9 mouse cellular contexts compared by ENCODE assay signal in the genomic region with DNA sequence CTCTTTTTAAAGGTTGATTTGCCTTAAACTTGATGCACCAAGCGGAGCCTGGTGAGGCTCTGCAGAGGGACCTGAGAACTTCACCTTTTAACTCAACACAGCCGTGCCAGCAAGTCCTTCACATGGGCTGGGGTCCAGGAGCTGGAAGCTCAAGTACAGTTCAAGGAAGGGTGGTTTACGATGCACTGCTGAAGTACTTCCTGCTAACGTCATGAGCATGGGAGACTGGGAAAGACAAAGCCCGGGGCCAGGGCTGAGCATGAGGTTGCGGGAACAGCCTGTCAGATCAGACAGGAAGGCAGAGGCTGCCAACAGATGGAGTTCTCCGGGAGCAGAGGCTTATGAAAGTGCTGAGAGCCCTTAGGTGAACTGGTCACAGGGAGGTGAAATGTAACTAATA. TPM values are rescaled to one million over a fixed set of nuclear protein-coding genes. Genes with fewer than 3 reads are reported as not detected.
DNase-seq lines count a peak whose midpoint lies in the region; ATAC-seq and TF ChIP-seq lines count a peak whose summit lies in the region.
"Had no signal": no experiment of that assay in that cellular context is flagged by ENCODE, and none has a peak within 500 bp of the region (broad histone marks: within the 10 kb centered on the region; RNA-seq: fewer than 3 reads in every experiment).

No protein-coding gene starts in this region.

- H3K4me3 ChIP-seq in liver, postnatal 0 days (ENCODE audit: low read depth, low read length), result no peak overlapping the region
- no peak overlapping the region for H3K4me3 ChIP-seq in heart, embryonic 12.5 days
- H3K4me3 ChIP-seq in stomach, embryonic 14.5 days (ENCODE audit: low read depth, low read length), result no peak overlapping the region

- no peak overlapping the region for H3K9ac ChIP-seq in liver, postnatal 0 days (replicated peaks)
- H3K9ac ChIP-seq in heart, embryonic 12.5 days, result no peak overlapping the region
- H3K9ac ChIP-seq in stomach, embryonic 14.5 days (replicated peaks; ENCODE audit: low read depth, low read length), result no peak overlapping the region

- H3K27ac ChIP-seq in liver, postnatal 0 days (ENCODE audit: low read depth), result no peak overlapping the region
- H3K27ac ChIP-seq in heart, embryonic 12.5 days (ENCODE audit: poor library complexity, severe bottlenecking), result no peak overlapping the region
- H3K27ac ChIP-seq in stomach, embryonic 14.5 days (ENCODE audit: low read length), result no peak overlapping the region

- no peaks in the 10 kb centered on the region for H3K9me3 ChIP-seq in liver, postnatal 0 days (ENCODE audit: low read length)
- 0 out of 2 replicates have a peak, but pooled peaks cover 6% of the 10 kb centered on the region for H3K9me3 ChIP-seq in heart, embryonic 12.5 days (replicated peaks)
- H3K9me3 ChIP-seq in stomach, embryonic 14.5 days (ENCODE audit: control insufficient read depth, low read depth, low read length), result no peaks in the 10 kb centered on the region
- H3K9me3 ChIP-seq: G1E had no signal

- no peak overlapping the region for H3K4me2 ChIP-seq in liver, postnatal 0 days (ENCODE audit: low read depth, low read length)
- H3K4me2 ChIP-seq in heart, embryonic 12.5 days, result no peak overlapping the region
- H3K4me2 ChIP-seq in stomach, embryonic 14.5 days (replicated peaks; ENCODE audit: low read depth, low read length), result no peak overlapping the region

- TF ChIP-seq EP300 in liver, postnatal 0 days (IDR thresholded peaks at IDR 0.05; ENCODE audit: low read depth), result no peak

- no peaks in the 10 kb centered on the region for H3K4me1 ChIP-seq in liver, postnatal 0 days (ENCODE audit: insufficient read depth)
- 0 out of 2 replicates have a peak, but pooled peaks cover 6% of the 10 kb centered on the region for H3K4me1 ChIP-seq in heart, embryonic 12.5 days (replicated peaks)
- H3K4me1 ChIP-seq in stomach, embryonic 14.5 days (ENCODE audit: control insufficient read depth, insufficient read depth, low read length), result no peaks in the 10 kb centered on the region

- WGBS in liver, postnatal 0 days (ENCODE audit: insufficient replicate concordance), result 42% methylated on average over 7 of the region's 7 CpGs
- WGBS in heart, embryonic 12.5 days, result 29% methylated on average over 7 of the region's 7 CpGs
- 25% methylated on average over 7 of the region's 7 CpGs for WGBS in stomach, embryonic 14.5 days

- ATAC-seq in liver, postnatal 0 days, result peak; percentile 29; the same call in 1 of the 2 replicates
- ATAC-seq in heart, embryonic 12.5 days (ENCODE audit: insufficient number of reproducible peaks, low FRiP score), result peak; percentile 53
- ATAC-seq in stomach, embryonic 14.5 days (ENCODE audit: insufficient number of reproducible peaks, insufficient read depth, low FRiP score, low read depth), result peak; percentile 23; the same call in 1 of the 2 replicates

- H3K36me3 ChIP-seq in liver, postnatal 0 days (replicated peaks; ENCODE audit: insufficient read depth, low read length), result no peaks in the 10 kb centered on the region
- no peaks in the 10 kb centered on the region for H3K36me3 ChIP-seq in heart, embryonic 12.5 days
- H3K36me3 ChIP-seq in stomach, embryonic 14.5 days (ENCODE audit: control insufficient read depth, insufficient read depth, low read length), result no peaks in the 10 kb centered on the region
- H3K36me3 ChIP-seq: G1E had no signal

- DNase-seq in liver, postnatal 0 days, result no peak
- no peak for DNase-seq in liver
- peak; percentile 75 for DNase-seq in kidney, postnatal 14 days
- DNase-seq in layer of hippocampus, adult 9-10 months (ENCODE audit: low spot score), result no peak
- DNase-seq in spleen, postnatal 36 days (ENCODE audit: low spot score in 2 of 2), result no peak
- DNase-seq in cerebellum, adult 11-12 months, result no peak

- no peaks in the 10 kb centered on the region for H3K27me3 ChIP-seq in liver, postnatal 0 days (ENCODE audit: insufficient read depth, low read length)
- no peaks in the 10 kb centered on the region for H3K27me3 ChIP-seq in heart, embryonic 12.5 days (replicated peaks)
- no peaks in the 10 kb centered on the region for H3K27me3 ChIP-seq in stomach, embryonic 14.5 days (ENCODE audit: control insufficient read depth, insufficient read depth, low read length)

- TF ChIP-seq CTCF in liver, postnatal 0 days (IDR thresholded peaks at IDR 0.05; ENCODE audit: low read depth), result no peak

RNA-seq across cellular contexts. Expression of gene Cma1, which starts 10.9 kb away (rescaled TPM):
- polyA plus RNA-seq in liver, postnatal 0 days (2015; fragmentation: Nextera tagmentation; extraction: Ambion mirVana), result 0.59 and 1.7 TPM in 2 replicates
- not detected in 2 replicates for polyA plus RNA-seq in heart, embryonic 12.5 days (2016; fragmentation: Nextera tagmentation; extraction: Ambion mirVana)
- 2.6 and 3.4 TPM in 2 replicates for polyA plus RNA-seq in stomach, embryonic 14.5 days (2014; fragmentation: Nextera tagmentation; extraction: Ambion mirVana)
- polyA plus RNA-seq: G1E had no signal

RNA-seq across cellular contexts. Expression of gene Cma2, which starts 17.2 kb away (rescaled TPM):
- not detected in 2 replicates for polyA plus RNA-seq in liver, postnatal 0 days (2015; fragmentation: Nextera tagmentation; extraction: Ambion mirVana)
- polyA plus RNA-seq in heart, embryonic 12.5 days (2016; fragmentation: Nextera tagmentation; extraction: Ambion mirVana), result not detected in 2 replicates
- not detected in 2 replicates for polyA plus RNA-seq in stomach, embryonic 14.5 days (2014; fragmentation: Nextera tagmentation; extraction: Ambion mirVana)
- polyA plus RNA-seq: G1E had no signal

RNA-seq across cellular contexts. Expression of gene Sdr39u1, which starts 33.5 kb away (rescaled TPM):
- 26.2 and 26.9 TPM in 2 replicates for polyA plus RNA-seq in liver, postnatal 0 days (2015; fragmentation: Nextera tagmentation; extraction: Ambion mirVana)
- polyA plus RNA-seq in heart, embryonic 12.5 days (2016; fragmentation: Nextera tagmentation; extraction: Ambion mirVana), result 38.2 and 40.4 TPM in 2 replicates
- polyA plus RNA-seq in stomach, embryonic 14.5 days (2014; fragmentation: Nextera tagmentation; extraction: Ambion mirVana), result 64.4 and 71.5 TPM in 2 replicates
- polyA plus RNA-seq: G1E had no signal

RNA-seq across cellular contexts. Expression of gene Khnyn, which starts 48.8 kb away (rescaled TPM):
- 4.6 and 5.2 TPM in 2 replicates for polyA plus RNA-seq in liver, postnatal 0 days (2015; fragmentation: Nextera tagmentation; extraction: Ambion mirVana)
- polyA plus RNA-seq in heart, embryonic 12.5 days (2016; fragmentation: Nextera tagmentation; extraction: Ambion mirVana), result 19.8 TPM in 2 replicates
- polyA plus RNA-seq in stomach, embryonic 14.5 days (2014; fragmentation: Nextera tagmentation; extraction: Ambion mirVana), result 10.4 TPM in 2 replicates

RNA-seq across cellular contexts. Expression of gene Cbln3, which starts 49.4 kb away (rescaled TPM):
- 0.29 and 0.40 TPM in 2 replicates for polyA plus RNA-seq in liver, postnatal 0 days (2015; fragmentation: Nextera tagmentation; extraction: Ambion mirVana)
- polyA plus RNA-seq in heart, embryonic 12.5 days (2016; fragmentation: Nextera tagmentation; extraction: Ambion mirVana), result 0.32 and 0.57 TPM in 2 replicates
- 0.36 and 0.45 TPM in 2 replicates for polyA plus RNA-seq in stomach, embryonic 14.5 days (2014; fragmentation: Nextera tagmentation; extraction: Ambion mirVana)
